ENCODE assay signal across 30 mouse cellular contexts in the genomic region with DNA sequence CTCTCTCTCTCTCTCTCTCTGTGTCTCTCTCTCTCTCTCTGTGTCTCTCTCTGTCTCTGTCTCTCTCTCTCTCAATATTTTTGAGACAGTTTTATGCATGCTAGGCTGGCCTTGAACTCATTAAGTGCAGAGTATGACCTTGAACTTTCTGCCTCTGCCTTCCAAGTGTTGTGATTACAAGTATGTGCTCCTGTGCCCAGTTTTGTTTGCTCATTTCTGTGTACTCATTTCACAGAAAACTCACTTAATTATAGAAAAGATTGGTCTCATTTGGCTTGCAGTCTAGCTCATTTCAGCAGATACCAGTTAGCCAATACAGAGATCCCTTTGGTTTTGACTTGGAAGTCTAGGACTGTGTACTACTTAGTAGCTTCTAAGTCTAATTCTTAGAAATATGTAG.
"Had no signal": no experiment of that assay in that cellular context is flagged by ENCODE, and none has a peak within 500 bp of the region (broad histone marks: within the 10 kb centered on the region; RNA-seq: fewer than 3 reads in every experiment).

No protein-coding gene starts in this region.

- H3K4me3 ChIP-seq: heart, embryonic 10.5 days; heart, embryonic 12.5 days; heart, embryonic 13.5 days; heart, embryonic 15.5 days; hindbrain, embryonic 10.5 days; hindbrain, embryonic 12.5 days; hindbrain, embryonic 13.5 days; hindbrain, embryonic 15.5 days; intestine, embryonic 15.5 days; kidney, embryonic 15.5 days; layer of hippocampus, adult 2 months had no signal

- H3K27ac ChIP-seq: heart, embryonic 10.5 days; heart, embryonic 13.5 days; heart, embryonic 15.5 days; hindbrain, embryonic 10.5 days; hindbrain, embryonic 12.5 days; hindbrain, embryonic 13.5 days; hindbrain, embryonic 14.5 days; hindbrain, embryonic 15.5 days; hindbrain, postnatal 0 days; intestine, embryonic 15.5 days; kidney, embryonic 15.5 days; kidney, postnatal 0 days; layer of hippocampus, adult 2 months had no signal

- DNase-seq: heart, postnatal 10 days; heart, postnatal 14 days; heart, postnatal 36 days; heart, postnatal 4 days; kidney, adult 11 months; kidney, adult 18-20 months; kidney, adult 2 months; kidney, adult 8-10 months; kidney, adult 9 months; kidney, postnatal 10 days; kidney, postnatal 14 days; kidney, postnatal 25 days; kidney, postnatal 36 days; kidney, postnatal 4 days; layer of hippocampus, adult 9-11 months; layer of hippocampus, postnatal 36 days had no signal

- H3K36me3 ChIP-seq: heart, embryonic 15.5 days; hindbrain, embryonic 10.5 days; hindbrain, embryonic 12.5 days; hindbrain, embryonic 13.5 days; hindbrain, embryonic 15.5 days; intestine, embryonic 15.5 days had no signal

- H3K9ac ChIP-seq: heart, embryonic 12.5 days; heart, embryonic 13.5 days; heart, embryonic 15.5 days; hindbrain, embryonic 12.5 days; hindbrain, embryonic 13.5 days; hindbrain, embryonic 14.5 days; hindbrain, embryonic 15.5 days; intestine, embryonic 15.5 days; kidney, embryonic 15.5 days had no signal

- H3K4me1 ChIP-seq: heart, embryonic 10.5 days; heart, embryonic 12.5 days; heart, embryonic 13.5 days; heart, embryonic 15.5 days; hindbrain, embryonic 10.5 days; hindbrain, embryonic 12.5 days; hindbrain, embryonic 13.5 days; hindbrain, embryonic 15.5 days; intestine, embryonic 15.5 days; kidney, embryonic 15.5 days had no signal

- H3K27me3 ChIP-seq: heart, embryonic 12.5 days; heart, embryonic 13.5 days; heart, embryonic 15.5 days; hindbrain, embryonic 12.5 days; hindbrain, embryonic 13.5 days; hindbrain, embryonic 15.5 days; intestine, embryonic 15.5 days; kidney, embryonic 15.5 days had no signal
